Mouse (Mus musculus) neural tube, embryonic 12.5 days (tissue): ENCODE results near the gene Znrf3. TPM values are rescaled to one million over a fixed set of nuclear protein-coding genes. Genes with fewer than 3 reads are reported as not detected.
A peak's percentile ranks its signal among the peaks of the same experiment; 100 is the strongest.

Experiments used
- ATAC-seq: fragments of 200-750 bp; cut with Nextera tagmentation; 2 replicates; pipeline ENCODE4 v1.8.0; 2017; ENCODE audit warnings: low read depth, mild to moderate bottlenecking, moderate TSS enrichment, moderate library complexity; ENCODE audit not compliant: low FRiP score
- H3K27ac ChIP-seq: fragments of 300-500 bp; sonication (generic); 2 replicates; pipeline ENCODE4 v1.5.1; 2016
- H3K27me3 ChIP-seq: fragments of 300-500 bp; sonication (generic); replicated peaks from 2 replicates; pipeline ENCODE4 v1.6.1; 2016; ENCODE audit warnings: mild to moderate bottlenecking
- H3K36me3 ChIP-seq: fragments of 300-500 bp; sonication (generic); 2 replicates; pipeline ENCODE4 v1.6.1; 2016; ENCODE audit warnings: mild to moderate bottlenecking
- H3K4me1 ChIP-seq: fragments of 300-500 bp; sonication (generic); 2 replicates; pipeline ENCODE4 v1.6.1; 2016
- H3K4me2 ChIP-seq: fragments of 300-500 bp; sonication (generic); replicated peaks from 2 replicates; pipeline ENCODE4 v1.6.1; 2016; ENCODE audit warnings: mild to moderate bottlenecking
- H3K4me3 ChIP-seq: fragments of 300-500 bp; sonication (generic); 2 replicates; pipeline ENCODE4 v1.5.1; 2016
- H3K9ac ChIP-seq: fragments of 300-500 bp; sonication (generic); 2 replicates; pipeline ENCODE4 v1.6.1; 2016; ENCODE audit warnings: mild to moderate bottlenecking
- H3K9me3 ChIP-seq: fragments of 300-500 bp; sonication (generic); 2 replicates; pipeline ENCODE4 v1.6.1; 2016; ENCODE audit warnings: mild to moderate bottlenecking
- WGBS: fragments of 180-500 bp; shearing (Covaris S2); methylation state at CpG from one replicate; pipeline ENCODE4 v1.1.7; 2016; 5-methylcytosine and 5-hydroxymethylcytosine counted together
- polyA plus RNA-seq: library from polyadenylated mRNA; unstranded; fragments of >200 nt; fragmentation: Nextera tagmentation; extraction: Ambion mirVana; gene quantifications from 2 replicates; pipeline ENCODE4 v1.2.1, GENCODE M21; 2016

Znrf3 gene
- polyA plus RNA-seq, 1 experiment from 2014 or later = 7.4 TPM

DNA sequence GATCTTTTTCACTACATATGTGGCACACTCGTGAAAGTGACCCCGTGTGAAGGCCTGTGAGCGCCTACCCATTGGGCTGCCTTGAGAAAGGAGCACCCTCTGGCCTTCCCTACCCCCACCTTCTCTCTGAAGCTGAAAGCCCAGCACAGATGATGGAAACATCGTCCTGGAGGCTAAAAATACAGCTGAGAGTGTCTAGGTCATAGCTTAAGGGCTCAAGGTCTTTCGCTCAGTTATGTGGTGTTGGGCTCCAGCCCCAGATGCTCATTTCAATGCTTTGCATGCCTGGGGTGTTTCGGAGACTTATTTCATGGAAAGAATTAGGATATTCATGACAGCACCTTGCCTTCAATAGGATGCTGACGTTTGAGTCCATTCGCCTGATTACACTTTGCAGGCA lies 178.9 kb downstream of the Znrf3 start:
- Histone ChIP-seq H3K9me3 (no peaks in the 10 kb centered on the region), H3K27me3 (no peaks in the 10 kb centered on the region), H3K4me2 (no peak overlapping the region), H3K4me1 (peaks cover 6% of the 10 kb centered on the region; the same call in 1 of the 2 replicates), H3K36me3 (no peaks in the 10 kb centered on the region), H3K4me3 (no peak overlapping the region), H3K27ac (no peak overlapping the region), H3K9ac (no peak overlapping the region)
- ATAC-seq = no peak
- 78% methylated on average over 8 of the region's 8 CpGs for WGBS

DNA sequence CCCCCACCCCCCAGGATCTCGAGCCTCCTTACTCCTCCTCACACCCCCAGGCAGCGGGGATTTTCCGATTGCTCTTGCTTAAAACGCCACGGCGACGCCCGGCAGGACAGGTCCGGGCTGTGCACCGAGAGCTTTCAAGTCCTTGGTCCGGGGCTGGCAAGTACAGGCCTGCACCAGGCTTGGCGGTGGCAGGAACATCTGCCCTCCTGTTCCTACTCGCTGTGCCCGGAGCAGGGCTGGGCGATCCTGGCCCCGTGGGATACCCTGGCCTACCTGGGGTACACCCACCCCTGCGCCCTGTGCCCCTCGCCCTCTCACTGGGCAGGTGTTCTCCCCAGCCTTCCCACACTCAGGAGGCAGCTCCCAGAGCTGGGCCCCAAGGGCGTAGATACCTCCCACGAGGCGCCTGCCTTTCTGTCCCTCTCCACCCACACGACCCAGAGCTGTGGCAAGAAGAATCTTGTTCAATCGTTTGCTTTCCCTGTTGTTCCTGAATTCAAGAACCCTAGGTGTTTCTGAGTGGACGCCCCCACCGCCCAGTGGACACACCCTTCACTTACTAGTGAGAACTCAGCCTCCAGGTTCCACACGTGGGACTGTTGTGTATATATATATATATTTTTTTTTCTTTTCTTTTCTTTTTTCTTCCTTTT lies 181.4 kb downstream of the Znrf3 start:
- no peak for ATAC-seq
- no peak overlapping the region for H3K9ac ChIP-seq
- no peak overlapping the region for H3K4me2 ChIP-seq
- no peak overlapping the region for H3K27ac ChIP-seq
- no peaks in the 10 kb centered on the region for H3K9me3 ChIP-seq
- H3K4me3 ChIP-seq = no peak overlapping the region
- H3K27me3 ChIP-seq = no peaks in the 10 kb centered on the region
- H3K4me1 ChIP-seq = peaks cover 15% of the 10 kb centered on the region
- WGBS = 60% methylated on average over 26 of the region's 26 CpGs
- H3K36me3 ChIP-seq = no peaks in the 10 kb centered on the region

DNA sequence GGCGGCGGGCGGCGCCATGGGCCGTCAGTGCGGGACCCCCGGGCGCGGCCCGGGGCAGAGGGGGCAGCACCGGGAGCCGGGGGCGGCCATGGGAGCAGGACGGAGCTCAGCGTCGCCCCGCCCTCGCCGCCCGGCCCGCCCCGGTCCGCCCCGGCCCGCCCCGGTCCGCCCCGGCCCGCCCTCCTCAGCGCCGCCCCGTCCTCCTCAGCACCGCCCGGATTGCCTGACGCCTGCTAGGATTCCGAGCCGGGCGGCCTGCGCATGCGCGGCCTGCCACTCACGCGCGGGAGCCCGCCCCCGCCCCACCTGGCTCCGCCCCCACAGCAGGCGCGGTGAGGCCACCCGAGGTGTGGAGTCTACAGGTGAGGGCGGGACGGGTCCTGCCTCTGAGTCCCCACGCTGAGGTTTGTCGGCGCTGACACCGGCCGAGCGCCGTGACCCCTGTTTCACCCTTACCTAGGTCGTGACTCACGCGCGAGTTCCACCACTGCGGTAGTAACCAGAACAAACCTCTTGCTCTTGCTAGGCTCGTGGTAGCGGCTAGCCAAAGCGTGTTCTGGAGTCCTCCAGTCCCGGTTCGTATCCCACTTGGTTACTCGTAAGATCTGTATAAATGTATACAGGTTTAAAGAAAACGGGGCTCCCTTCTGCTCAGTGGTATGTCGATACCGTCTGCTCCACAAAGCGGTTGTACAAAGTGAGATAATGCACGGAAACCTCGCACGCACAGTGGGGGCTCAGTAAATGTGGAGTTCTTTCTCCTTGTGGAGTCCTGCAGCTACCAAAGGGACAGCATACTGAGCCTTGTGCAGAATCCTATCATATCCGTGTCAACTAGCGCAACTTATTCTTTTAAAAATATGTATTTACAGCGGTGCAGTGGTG lies 182.9 kb downstream of the Znrf3 start, which contains the start of gene Kremen1:
Gene Kremen1 (minus strand): TSS at position 51 of the 885 bp plus-strand sequence.
- peak within 1 kb of the TSS; percentile 81 for H3K4me2 ChIP-seq
- WGBS = 2% methylated on average over 75 of the region's 80 CpGs
- peak within 1 kb of the TSS; percentile 88 for H3K4me3 ChIP-seq
- H3K4me1 ChIP-seq = peaks cover 16% of the 10 kb centered on the region
- no peaks in the 10 kb centered on the region for H3K27me3 ChIP-seq
- peak within 1 kb of the TSS; percentile 84 for H3K9ac ChIP-seq
- peak; percentile 93 for ATAC-seq
- H3K27ac ChIP-seq = no peak within 1 kb of the TSS
- no peaks in the 10 kb centered on the region for H3K9me3 ChIP-seq
- H3K36me3 ChIP-seq = no peaks in the 10 kb centered on the region

DNA sequence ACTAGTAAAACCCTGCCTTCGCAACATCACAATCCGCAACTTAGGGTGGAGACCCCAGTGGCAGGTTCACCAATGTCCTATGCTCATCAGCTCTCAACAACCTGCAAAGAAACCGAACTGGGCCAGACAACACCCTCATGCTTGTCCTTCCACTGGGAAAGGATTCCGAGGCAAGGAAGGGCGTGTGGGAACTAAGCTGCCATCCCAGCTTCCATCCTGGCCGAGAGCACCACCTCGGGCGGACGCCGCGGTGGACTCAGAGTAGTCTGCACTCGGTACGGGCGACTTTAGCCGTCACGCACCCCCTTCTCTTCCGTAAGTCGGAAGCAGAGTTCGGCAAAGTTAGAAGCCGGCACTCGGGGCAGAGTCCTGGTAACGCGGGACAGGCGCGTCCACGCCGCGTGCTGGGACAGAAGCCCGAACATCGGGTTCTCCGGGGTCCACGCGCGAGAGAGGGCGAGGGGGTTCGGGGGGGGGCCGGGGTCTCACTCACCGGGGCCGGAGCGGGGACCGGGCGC lies 183.6 kb downstream of the Znrf3 start:
- no peak overlapping the region for H3K27ac ChIP-seq
- WGBS = under 1% methylated on average over 42 of the region's 42 CpGs
- H3K27me3 ChIP-seq = no peaks in the 10 kb centered on the region
- peak overlapping the region; percentile 84 for H3K9ac ChIP-seq
- H3K9me3 ChIP-seq = no peaks in the 10 kb centered on the region
- H3K36me3 ChIP-seq = no peaks in the 10 kb centered on the region
- H3K4me1 ChIP-seq = peaks cover 22% of the 10 kb centered on the region
- H3K4me2 ChIP-seq = peak overlapping the region; percentile 81
- H3K4me3 ChIP-seq = peak overlapping the region; percentile 88
- ATAC-seq = peak; percentile 69

DNA sequence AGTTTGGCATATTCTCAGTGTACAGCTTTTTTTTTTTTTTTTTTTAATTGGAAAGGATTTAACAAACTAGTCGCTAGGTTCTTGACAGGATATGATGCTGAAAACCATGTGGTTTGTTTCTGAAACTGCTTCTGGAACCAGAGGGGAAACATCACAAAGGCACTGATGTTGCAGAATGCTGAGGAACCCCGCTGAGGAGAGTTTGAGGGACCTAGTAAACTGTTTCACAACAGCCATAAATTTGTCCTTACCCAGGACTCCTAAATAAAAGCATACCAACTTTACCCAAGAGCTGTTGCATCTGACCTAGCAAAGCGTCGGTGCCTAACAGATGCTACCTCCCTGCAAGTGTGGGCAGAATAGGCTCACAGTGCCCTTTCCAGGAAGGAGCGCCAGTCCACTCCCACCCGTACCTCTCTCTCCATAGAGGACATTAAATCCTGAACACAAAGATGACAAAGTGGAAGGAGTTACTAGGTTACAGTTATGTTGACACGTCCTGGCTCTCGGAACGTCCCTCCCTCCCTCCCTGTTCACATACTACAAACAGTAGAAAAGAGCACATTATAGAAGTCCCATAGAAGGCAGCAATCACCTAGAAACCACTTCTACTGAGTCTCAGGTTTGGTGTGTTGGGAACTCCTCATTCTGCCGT lies 184.6 kb downstream of the Znrf3 start:
- H3K4me2 ChIP-seq = peak overlapping the region; percentile 81
- H3K27ac ChIP-seq = no peak overlapping the region
- 32% methylated on average over 10 of the region's 10 CpGs for WGBS
- H3K4me1 ChIP-seq = peaks cover 31% of the 10 kb centered on the region
- no peaks in the 10 kb centered on the region for H3K36me3 ChIP-seq
- no peaks in the 10 kb centered on the region for H3K27me3 ChIP-seq
- H3K4me3 ChIP-seq = peak overlapping the region; percentile 88
- no peak for ATAC-seq
- H3K9me3 ChIP-seq = no peaks in the 10 kb centered on the region
- H3K9ac ChIP-seq = no peak overlapping the region

DNA sequence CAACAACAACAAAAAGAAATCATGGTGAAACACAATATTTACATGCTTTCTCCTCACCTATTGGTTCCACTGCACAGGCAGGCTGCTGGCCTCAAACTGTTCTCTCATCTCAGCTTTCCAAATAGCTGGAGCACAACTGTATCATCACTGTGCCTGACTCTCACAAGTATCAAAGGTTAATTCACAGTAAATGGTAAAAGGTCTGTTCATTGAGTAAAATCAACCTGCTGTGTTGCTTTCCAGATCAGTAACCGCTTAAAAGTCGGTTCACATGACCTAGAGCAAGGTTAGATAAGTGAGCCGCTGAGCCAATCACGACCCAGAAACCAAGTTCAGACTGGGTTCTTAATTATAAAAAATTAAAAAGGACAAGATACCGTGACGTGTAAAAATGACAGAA lies 186.6 kb downstream of the Znrf3 start:
- no peak for ATAC-seq
- 98% methylated on average over 6 of the region's 6 CpGs for WGBS
- H3K27ac ChIP-seq = no peak overlapping the region
- no peaks in the 10 kb centered on the region for H3K27me3 ChIP-seq
- H3K4me1 ChIP-seq = peaks cover 34% of the 10 kb centered on the region
- H3K9ac ChIP-seq = no peak overlapping the region
- H3K36me3 ChIP-seq = no peaks in the 10 kb centered on the region
- no peak overlapping the region for H3K4me2 ChIP-seq
- H3K9me3 ChIP-seq = no peaks in the 10 kb centered on the region
- H3K4me3 ChIP-seq = no peak overlapping the region

DNA sequence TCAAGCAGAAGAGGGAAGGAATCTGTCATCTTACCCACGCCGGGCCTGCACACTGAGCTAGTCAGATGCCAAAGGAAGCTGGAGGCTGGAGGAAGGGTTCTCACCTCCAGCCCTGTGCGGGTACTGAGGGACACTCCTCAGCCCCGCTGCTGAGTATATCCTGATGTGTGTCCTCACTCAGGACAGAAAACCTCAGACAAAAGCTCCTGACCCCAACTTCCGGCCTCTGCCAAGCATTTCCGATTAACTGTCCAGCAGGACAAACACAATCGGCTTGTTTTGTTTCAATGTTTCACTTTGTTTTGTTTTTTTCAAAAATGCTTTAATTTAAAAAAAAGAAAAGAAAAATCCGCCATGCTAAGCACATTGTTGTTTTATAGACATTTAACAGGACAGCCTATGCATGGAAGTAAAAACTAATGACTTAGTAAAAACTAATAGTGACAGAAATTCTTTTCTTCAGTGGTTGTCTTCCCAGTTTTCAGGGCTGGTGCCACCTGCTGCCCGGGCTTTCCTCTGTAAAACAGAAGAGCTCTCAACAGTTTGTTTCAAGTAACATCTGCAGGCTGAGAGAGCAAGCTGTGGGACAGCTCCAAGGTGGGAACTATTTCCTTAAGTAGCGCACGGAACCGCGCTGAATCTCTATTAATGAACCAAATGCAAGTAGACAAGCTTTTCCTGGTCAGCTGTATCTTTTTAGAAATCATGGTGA lies 187.3 kb downstream of the Znrf3 start:
- peaks cover 34% of the 10 kb centered on the region for H3K4me1 ChIP-seq
- H3K27ac ChIP-seq = no peak overlapping the region
- no peak for ATAC-seq

DNA sequence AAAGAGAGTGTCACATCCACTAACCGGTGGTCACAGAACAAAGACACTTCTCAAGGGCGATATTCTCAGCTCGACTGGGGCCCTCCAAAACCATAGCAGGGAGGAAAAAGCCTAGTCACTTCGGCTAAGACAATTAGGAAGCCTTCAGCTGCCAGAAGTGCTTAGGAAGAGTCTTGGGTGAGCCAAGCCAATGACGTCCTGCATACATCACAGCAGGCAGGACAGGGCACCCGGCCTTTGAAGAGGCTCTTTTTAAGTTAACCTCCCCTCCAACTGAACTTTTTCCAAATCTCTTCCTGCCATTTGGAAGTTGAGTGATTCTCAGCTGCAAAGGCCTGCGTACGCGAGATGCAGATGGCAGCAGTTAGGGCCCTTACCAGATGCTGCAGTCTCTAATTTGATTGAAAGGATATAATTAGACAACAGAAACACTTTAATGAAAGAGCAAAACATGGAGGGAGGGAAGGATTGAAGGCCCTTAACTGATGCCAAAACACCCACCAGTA lies 189.1 kb downstream of the Znrf3 start:
- ATAC-seq = no peak

More for the DNA sequence above, 187.3 kb downstream of the Znrf3 start:
- H3K36me3 ChIP-seq = no peaks in the 10 kb centered on the region
- WGBS = 85% methylated on average over 13 of the region's 13 CpGs
- H3K4me2 ChIP-seq = no peak overlapping the region
- no peaks in the 10 kb centered on the region for H3K27me3 ChIP-seq
- no peak overlapping the region for H3K9ac ChIP-seq
- no peak overlapping the region for H3K4me3 ChIP-seq
- no peaks in the 10 kb centered on the region for H3K9me3 ChIP-seq

DNA sequence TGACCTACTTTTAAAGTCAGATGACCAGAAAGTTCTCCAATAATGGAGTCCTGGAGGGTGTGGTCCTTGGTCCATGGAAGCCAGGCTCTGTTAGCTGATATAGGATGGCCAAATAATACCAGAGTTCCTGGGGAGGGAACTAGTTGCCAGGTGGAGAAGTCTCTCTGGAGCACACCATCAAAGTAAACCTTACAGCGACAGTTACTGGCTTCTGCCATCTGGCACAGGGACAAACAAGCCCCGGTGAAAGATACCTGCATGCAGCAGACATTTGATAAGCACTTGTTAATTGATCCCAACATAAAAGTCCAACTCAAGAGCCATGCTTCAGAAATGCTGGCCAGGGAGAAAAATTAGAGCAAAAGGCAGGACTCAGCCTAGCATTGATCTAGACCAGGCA lies 190.6 kb downstream of the Znrf3 start:
- Histone ChIP-seq H3K4me1 (peaks cover 27% of the 10 kb centered on the region), H3K36me3 (no peaks in the 10 kb centered on the region), H3K9me3 (no peaks in the 10 kb centered on the region), H3K4me3 (no peak overlapping the region), H3K9ac (no peak overlapping the region), H3K27me3 (no peaks in the 10 kb centered on the region), H3K4me2 (no peak overlapping the region), H3K27ac (no peak overlapping the region)
- WGBS = 84% methylated on average over 2 of the region's 2 CpGs
- no peak for ATAC-seq

More for the DNA sequence above, 189.1 kb downstream of the Znrf3 start:
- Histone ChIP-seq H3K9ac (no peak overlapping the region), H3K4me2 (no peak overlapping the region), H3K4me1 (peaks cover 34% of the 10 kb centered on the region), H3K9me3 (no peaks in the 10 kb centered on the region), H3K36me3 (no peaks in the 10 kb centered on the region), H3K27me3 (no peaks in the 10 kb centered on the region), H3K27ac (no peak overlapping the region), H3K4me3 (no peak overlapping the region)
- WGBS = 34% methylated on average over 9 of the region's 9 CpGs

DNA sequence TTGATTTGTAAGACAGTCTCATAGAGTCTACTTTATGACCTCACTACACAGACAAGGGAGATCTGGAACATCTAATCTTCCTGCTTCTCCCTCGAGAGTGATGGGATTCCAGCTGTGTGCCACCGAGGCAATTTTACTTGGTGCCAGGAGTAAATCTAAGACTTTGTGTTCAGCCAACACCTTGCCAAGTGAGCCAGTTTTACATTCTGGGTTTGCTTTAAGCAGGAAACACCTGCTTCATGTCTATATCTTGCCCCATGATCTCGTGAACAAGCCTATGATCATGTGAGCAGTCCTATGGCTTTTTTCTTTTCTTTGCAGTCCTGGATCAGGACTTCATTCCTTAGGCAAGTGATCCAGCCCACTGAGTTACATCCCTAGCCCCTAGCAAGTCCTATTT lies 191.1 kb downstream of the Znrf3 start:
- H3K4me2 ChIP-seq = no peak overlapping the region
- H3K4me3 ChIP-seq = no peak overlapping the region
- peaks cover 27% of the 10 kb centered on the region for H3K4me1 ChIP-seq
- H3K9me3 ChIP-seq = no peaks in the 10 kb centered on the region
- no peak for ATAC-seq
- WGBS = 58% methylated on average over 3 of the region's 3 CpGs
- no peak overlapping the region for H3K9ac ChIP-seq
- no peaks in the 10 kb centered on the region for H3K36me3 ChIP-seq
- no peak overlapping the region for H3K27ac ChIP-seq
- no peaks in the 10 kb centered on the region for H3K27me3 ChIP-seq

DNA sequence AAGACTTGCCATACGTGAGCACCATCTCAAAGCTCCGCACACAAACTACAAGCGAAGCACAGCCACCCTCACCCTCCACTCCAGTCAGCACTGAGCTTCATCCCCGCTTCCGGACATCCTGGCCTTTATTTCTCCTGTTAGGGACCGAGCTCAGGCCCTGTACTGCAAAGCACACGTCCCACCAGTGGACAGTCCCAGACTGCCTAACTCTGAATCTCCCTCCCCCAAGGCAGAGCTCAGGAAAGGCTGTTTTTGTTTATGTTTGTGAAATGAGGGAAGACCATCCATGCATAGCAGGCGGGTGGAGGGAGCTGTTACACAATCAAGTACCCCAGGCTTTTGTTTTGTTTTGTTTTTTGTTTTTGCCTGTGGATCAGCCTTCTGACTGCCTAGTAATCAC lies 191.9 kb downstream of the Znrf3 start:
- no peak overlapping the region for H3K27ac ChIP-seq
- H3K4me1 ChIP-seq = peaks cover 27% of the 10 kb centered on the region
- no peak overlapping the region for H3K4me2 ChIP-seq
- no peak overlapping the region for H3K4me3 ChIP-seq
- WGBS = 84% methylated on average over 8 of the region's 8 CpGs
- H3K36me3 ChIP-seq = no peaks in the 10 kb centered on the region
- no peak overlapping the region for H3K9ac ChIP-seq
- H3K9me3 ChIP-seq = no peaks in the 10 kb centered on the region
- H3K27me3 ChIP-seq = no peaks in the 10 kb centered on the region
- ATAC-seq = no peak
